Mouse (Mus musculus): ENCODE data around the gene Ssbp1.

Ssbp1 gene

DNA sequence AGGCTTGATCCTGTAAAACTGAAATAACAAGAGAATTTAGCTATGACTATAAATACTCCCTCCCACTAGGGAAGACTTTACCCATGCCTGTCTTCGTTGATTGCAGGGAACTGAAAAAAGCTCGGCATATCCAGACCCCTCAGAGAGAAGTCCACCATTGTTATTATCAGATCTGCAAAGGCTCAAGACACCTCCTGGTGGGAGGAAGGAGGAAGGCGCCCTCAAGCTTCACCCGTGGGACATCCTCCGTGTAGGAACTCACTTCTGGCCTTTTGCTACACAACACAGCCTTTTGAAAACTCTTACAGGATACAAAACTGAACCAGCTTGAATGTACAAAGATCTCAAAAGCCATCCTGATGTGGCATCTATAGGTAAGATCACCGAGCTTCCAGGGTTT, 5.4 kb upstream of the Ssbp1 start:
- DNase-seq (ENCODE audit: low spot score), result no peak

DNA sequence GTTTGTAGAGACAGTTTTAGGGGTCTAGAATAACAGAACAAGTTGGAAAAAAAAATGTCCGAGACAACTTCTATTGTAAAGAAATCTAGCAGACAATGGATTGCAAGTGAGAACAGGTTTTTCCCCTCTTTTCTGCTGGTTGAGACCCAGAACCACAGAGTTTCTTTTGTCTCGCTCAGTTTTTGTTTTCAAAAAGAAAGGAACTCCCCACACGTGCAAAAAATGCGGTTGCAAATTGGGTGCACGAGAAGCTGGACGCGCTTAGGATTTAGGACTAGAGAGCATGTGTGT, 513 bp downstream of the Ssbp1 start:
- DNase-seq (ENCODE audit: low spot score), result no peak

DNA sequence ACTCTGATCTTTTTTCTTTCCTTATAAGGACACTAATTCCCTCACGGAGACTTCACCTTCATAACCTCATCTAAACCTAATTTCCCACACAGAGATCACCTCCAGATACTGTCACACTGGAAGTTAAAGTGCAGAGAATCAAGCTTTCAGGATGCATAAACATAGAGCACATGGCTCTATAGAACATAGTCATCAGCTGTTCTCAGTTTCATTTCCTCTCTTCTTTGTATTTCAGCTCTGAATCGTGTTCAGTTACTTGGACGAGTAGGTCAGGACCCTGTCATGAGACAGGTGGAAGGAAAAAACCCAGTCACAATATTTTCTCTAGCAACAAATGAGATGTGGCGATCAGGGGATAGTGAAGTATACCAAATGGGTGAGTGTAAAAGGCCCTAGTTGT, 5.0 kb downstream of the Ssbp1 start:
- DNase-seq (ENCODE audit: low spot score), result no peak

DNA sequence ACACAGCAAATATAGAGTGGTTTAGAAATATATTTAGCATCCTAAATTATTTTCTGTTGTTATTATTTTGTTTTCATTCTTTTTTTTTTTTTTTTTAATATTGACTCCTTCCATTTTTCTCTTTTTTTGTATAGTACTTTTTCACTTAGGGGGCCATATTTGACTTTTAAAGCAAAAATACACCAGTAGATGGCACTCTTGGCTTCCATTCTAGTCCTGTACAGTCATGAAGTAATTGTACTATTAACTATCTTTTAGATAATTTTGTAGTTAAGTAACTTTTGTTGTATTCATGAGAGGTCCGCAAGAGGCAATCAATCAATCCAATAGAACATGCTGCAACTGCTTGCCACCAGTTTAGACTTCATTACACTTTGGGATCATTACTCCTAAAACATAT, 8.6 kb downstream of the Ssbp1 start:
- DNase-seq (ENCODE audit: low spot score), result no peak

DNA sequence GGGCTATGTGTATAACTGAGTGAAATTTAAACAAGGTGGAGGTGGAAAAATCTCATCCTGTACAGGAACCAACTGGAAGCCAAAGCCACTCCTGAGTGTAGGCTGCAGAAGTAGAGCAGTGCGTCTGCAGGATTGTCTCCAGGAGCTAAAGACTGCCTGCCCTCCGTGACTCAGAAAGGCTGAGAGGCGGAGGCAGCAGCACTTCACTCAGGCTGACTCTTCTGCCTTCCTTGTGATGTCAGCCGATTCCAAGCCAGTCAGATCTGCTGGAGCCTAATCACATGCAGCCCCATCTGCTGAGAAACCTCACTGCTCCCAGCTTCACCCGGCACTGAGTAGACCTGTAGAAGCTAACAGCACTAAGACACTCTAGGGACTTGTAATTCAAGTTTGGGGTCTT, 11.2 kb downstream of the Ssbp1 start:
- no peak for DNase-seq (ENCODE audit: low spot score)

DNA sequence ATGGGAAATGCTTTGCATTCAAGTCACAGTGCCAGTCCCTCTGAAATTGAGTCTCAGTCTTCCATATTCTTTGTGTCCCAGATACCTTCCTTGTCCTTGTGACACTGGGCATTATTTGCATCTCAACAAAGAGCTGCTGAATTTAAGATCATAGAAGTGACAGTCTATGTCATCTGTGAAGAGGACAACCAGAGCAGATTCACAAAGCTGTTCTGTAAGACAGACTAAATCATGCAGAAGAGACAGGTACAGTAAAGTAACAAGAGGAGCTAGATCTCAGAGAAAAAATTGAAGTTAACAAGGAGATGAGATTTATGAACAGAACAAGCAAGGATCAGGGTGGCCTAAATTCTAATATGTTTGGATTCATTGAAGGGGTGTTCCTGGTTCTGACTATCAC, 19.8 kb downstream of the Ssbp1 start, which contains the start of gene Tas2r137:
Gene Tas2r137, plus strand, starts transcription at position 301 of the 400 bp plus-strand sequence.
- no peak for DNase-seq (ENCODE audit: low spot score)

DNA sequence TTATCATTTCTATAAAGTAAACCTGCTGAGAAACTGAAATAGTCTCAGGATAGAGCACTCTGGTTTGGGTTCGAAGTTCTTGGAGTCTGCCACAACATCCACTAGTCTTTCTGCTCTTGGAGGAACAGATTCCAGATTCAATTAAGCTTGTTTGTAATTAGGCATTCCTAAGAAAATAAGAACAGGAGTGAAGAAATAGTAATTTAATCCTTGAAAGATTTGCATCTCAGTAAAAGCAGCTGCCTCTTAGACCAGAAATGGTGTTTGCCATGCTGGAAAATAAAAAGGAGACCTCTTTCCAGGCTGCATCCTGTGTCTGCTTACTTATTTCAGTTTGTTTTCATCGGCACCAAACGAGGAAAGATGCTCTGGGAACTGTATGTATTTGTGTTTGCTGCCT, 22.1 kb downstream of the Ssbp1 start, which contains the start of gene Tas2r108:
Gene Tas2r108, plus strand, starts transcription at position 301 of the 400 bp plus-strand sequence.
- no peak for DNase-seq (ENCODE audit: low spot score)

DNA sequence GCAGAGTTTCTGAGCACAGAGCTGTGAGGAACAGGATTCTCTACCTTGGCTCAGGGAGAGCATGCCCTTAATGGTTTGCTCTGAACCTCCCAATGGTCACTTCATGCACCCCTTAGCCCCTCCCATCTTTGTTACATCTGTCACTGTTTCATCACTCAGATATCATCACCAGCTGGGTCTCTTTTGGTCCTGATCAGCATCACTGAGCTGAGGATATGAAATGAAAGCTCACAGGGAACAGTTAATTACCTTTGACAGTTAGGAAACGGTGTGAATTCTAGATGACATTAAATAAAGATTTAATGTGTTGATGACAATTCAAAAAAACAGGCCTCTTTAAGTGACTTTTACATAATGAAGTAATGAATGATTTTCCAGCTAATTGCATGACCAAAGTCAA, 48.3 kb downstream of the Ssbp1 start, which contains the start of gene Prss37:
Gene Prss37, minus strand, starts transcription at position 101 of the 400 bp plus-strand sequence.
- no peak for DNase-seq (ENCODE audit: low spot score)

Measured in testis, postnatal 14 days (tissue).